Mouse (Mus musculus) frontal cortex, postnatal 10 days (tissue): ENCODE results near the gene Cyp4f14.
A peak's percentile ranks its signal among the peaks of the same experiment; 100 is the strongest.
"Not testable (repeated sequence)": the region's sequence is repeated elsewhere in the genome, so short reads cannot be mapped to it uniquely, and the experiment has no call there.

ENCODE experiments used
- DNase-seq, 2 experiments: peaks; one replicate each; pipeline ENCODE4 v3.0.0; 2022; ENCODE audit warnings: low spot score in 2 of 2, mixed read lengths in 1 of 2

Gene Cyp4f14

GRCm38 (mm10) chr17:32891239-32892180, 25.6 kb downstream of the Cyp4f14 start, which contains the start of gene Zfp870:
Gene Zfp870 (minus strand): TSS chr17:32891642.
- peak; percentile 84 to 87 for DNase-seq

GRCm38 (mm10) chr17:32890852-32891238, 26.3 kb downstream of the Cyp4f14 start:
- no peak for DNase-seq

- no peak for DNase-seq
These were observed 27.5 kb downstream of the Cyp4f14 start for GRCm38 (mm10) chr17:32889611-32890010.

GRCm38 (mm10) chr17:32880320-32881218, 36.6 kb downstream of the Cyp4f14 start:
- DNase-seq, result no peak

- no peak for DNase-seq
These were observed 38.4 kb downstream of the Cyp4f14 start for GRCm38 (mm10) chr17:32878773-32879172.

DNA sequence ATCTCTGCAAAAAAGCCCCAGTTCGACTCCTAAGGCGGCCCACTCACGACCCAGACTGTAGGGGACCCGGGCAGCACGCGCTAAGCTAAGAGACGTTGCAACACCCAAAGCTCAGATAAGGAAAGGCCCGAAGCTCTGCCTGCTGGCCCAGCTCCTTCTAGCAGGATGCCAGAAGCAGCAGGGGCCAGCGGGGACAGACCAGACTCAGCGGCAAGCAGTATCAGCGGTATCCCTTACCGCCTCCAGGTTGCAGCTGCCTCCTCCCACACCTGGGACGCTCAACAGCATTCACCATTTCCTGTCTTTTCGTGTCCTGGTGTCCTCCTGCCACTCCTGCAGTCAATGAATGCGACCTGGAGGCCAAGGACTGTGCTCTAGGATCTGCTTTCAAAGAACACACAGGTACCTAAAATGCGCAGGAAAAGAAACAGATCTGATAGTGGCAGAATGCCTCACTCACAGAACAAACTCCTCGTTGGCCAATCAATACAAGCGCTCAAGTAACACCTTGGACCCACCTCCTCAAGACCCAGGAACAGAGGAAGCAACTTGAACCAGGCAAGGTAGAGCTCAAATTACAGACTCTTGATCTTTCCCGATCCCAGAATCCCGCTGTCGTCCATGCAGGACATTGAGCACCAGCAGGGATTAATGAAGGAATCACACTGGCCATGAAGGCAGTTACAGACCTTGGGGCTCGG, 39.5 kb downstream of the Cyp4f14 start:
- no peak for DNase-seq

- no peak for DNase-seq
These were observed 44.4 kb downstream of the Cyp4f14 start for GRCm38 (mm10) chr17:32872696-32873095.

DNA sequence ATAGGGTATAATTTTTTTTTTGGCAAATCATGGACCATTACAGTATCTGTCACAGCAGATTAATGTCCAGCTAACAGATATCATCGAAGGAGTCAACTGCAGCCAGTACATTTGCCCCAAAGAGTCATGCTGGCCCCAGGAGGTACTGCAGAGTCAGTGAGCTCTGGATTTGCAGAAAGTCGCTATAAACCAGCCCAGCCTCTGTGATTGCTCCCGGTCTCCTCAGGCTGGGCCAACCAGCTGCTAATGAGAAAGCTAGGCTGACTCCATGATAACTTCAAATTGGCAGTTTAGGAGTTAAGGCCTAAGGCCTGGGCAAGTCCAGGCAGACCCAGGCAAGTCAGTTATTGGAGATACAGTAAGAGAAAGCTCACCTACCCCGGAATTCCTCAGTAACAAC, 45.1 kb downstream of the Cyp4f14 start:
- DNase-seq, result no peak

DNA sequence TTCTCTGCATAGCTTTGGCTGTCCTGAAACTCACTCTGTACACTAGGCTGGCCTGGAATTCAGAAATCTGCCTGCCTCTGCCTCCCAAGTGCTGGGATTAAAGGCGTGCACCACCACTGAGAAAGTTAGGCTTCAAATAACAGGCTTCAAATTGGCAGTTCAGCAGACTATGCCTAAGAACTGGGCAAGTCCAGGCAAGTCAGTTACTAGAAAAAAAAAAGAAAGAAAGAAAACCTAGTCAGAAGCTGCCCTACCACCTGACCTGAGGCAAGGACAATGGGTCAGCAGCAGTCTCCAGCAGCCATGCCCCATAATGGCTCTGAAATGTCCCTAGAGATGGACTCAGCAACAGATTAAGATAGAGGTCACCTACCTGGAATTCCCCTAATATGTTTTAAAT, 45.7 kb downstream of the Cyp4f14 start:
- DNase-seq, result no peak

DNA sequence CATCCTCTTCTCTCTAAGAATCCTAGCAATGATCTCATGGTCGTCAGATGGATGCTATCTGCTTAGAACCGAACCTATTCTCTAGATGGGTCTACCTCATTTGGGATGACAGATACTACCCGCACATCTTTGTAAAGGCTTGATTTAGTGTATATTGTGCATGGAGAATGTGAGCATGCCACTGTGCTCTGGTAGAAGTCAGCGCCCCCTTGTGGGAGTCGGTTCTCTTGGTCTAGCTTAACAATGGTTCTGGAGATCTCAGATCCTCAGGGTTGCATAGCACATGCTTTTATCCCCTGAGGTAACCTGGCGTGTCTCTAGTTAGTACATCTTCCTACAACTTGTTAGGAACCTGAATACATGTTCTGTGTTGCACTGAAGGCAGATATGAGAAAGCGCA, 49.9 kb downstream of the Cyp4f14 start:
- not testable (repeated sequence) for DNase-seq

DNA sequence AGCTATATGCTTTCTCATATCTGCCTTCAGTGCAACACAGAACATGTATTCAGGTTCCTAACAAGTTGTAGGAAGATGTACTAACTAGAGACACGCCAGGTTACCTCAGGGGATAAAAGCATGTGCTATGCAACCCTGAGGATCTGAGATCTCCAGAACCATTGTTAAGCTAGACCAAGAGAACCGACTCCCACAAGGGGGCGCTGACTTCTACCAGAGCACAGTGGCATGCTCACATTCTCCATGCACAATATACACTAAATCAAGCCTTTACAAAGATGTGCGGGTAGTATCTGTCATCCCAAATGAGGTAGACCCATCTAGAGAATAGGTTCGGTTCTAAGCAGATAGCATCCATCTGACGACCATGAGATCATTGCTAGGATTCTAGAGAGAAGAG, 60.4 kb downstream of the Cyp4f14 start:
- DNase-seq, result not testable (repeated sequence)
